Mouse (Mus musculus) small intestine, adult 2 months (tissue): ENCODE results near the gene Ccdc22.

ENCODE experiments used
- CTCF ChIP-seq: fragments of 200-500 bp; IDR thresholded peaks from 2 replicates; pipeline ENCODE4 v1.5.1; 2012; ENCODE audit warnings: low read depth, mild to moderate bottlenecking, control low read depth, inconsistent platforms, low read length, moderate library complexity, mixed read lengths; ENCODE audit not compliant: insufficient replicate concordance, insufficient read length; ENCODE audit errors: extremely low read depth
- POLR2A ChIP-seq: fragments of 200-500 bp; IDR thresholded peaks from 2 replicates; pipeline ENCODE4 v1.6.1; 2012; ENCODE audit warnings: low read depth, mild to moderate bottlenecking, control low read depth, inconsistent platforms, low read length, moderate library complexity

DNA sequence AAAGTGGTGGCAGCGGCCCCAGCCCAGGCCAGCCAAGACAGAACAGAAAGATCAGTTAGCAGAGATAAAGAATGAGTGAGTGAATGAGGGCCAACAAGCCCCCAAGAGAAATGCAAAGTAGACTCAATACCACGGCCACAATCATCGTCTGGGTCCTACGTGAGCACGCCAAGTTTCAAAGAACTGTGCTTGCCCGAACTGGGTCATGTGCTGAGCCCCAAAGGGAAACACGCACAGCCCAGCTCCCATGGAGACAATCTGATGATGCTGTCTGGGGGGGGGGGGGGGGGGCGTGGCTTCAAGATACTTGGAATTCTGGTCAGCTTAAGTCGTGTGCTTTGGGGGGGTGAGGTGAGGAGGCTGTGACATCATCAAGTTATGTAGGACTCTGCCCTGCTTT is 37.8 kb downstream of the Ccdc22 start:
- TF ChIP-seq CTCF (no peak), POLR2A (no peak)
